Mouse (Mus musculus): ENCODE measurements around the gene Hoxd8.

The Hoxd8 gene

DNA sequence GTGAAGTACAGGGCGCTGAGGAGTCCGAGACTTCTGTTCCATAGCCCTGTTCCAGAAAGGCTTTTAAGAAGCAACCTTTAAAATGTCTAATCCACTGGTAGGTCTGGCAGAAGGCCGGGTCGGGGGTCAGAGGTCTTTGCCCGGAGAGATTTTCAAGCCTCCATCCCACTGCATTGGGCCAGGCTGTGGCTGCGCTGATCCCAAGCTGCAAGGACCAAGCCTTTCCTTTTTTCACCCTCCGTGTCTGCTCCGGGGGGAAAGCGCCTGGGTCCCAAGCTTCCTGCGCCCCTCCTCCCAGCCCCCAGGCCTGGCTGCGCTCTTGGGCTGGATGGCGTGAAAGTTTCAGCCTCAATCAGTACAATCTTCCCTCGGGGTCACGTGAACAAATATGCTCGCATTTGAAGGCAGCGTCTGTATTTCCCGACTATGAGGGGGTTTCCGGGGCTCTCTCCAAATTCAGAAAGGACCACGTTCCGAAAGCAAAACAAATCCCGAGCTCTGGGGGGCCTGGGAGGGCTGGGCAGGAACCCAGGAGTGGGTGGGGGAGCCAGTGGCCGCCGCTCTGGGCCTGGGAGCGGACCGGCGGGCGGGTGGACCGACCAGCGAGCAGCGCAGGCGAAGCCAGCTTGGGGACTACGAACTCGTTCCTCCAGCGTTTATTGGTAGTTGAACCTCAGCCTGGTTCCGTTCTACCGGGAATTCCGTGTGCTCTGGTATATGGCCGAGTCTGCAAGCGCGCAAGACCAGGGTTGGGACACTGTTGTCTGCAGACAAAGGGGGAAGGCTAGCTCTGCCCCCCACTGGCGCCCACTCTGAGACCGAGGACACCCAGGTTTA lies 31.7 kb downstream of the Hoxd8 start:
- DNase-seq (ENCODE audit: low spot score) = peak; percentile 67

DNA sequence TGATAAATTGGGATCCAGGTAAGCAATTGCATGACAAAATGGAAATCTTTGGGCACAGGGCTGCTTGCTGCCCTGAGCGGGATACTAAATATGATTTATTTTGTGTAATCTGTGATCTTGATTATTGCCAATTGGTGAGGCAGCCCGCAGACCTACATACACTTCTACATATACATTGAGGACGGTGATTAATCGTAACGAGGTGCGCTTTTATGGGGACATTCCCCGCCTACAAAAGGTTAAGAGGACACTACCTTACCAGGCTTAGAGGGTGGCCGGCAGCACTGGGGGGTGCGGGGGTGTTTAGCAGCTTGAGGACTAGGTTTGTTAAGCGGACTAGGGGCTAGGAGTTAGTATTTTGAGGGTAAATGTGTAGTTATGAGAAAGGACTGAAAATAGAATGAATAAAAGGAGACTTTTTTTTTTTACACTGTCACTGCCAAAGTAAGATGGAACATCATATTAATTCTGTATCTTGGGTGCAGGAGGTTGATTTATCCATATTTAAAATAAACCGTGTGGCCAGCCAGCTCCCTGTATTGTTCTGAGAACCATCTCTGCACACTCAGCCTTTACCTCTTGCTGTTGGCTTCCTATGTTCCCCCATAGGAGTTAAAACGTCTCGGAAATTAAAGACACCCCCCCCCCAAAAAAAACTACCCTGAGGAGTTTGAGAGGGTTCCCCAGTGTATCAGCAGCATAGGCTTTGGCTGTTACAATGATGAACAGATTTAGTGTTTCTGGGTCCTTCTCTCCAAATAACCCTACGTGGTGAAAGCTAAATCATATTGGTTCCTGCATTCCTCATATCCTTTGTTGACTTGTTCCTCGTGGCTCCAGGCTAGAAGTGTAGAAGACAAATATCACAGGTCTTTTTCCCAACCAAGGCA lies 32.5 kb downstream of the Hoxd8 start:
- peak; percentile 61 for DNase-seq (ENCODE audit: low spot score)

DNA sequence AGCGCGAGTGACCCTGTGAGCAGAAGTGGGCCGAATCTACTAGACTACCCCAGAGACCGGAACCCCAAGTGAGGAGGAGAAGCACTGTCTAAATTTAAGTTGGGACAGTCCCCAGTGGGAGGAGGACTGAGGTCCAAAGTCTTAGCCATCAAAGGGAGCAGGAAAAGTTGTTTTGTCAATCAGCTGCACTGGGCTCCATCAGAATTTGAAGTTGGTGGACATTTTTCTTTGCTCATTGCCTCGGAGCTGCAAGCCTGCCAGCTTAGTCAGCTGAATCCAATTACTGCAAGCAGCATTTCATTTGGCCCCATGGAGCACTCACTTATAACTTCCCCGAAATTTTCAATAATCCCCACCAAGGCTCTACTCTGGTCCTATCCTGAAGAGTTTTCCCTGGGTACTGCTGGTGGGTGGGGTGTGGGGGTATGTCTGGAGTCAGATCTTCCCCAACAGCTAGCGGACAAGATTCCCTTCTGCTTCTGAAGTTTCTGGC lies 33.2 kb downstream of the Hoxd8 start:
- peak; percentile 62 for DNase-seq (ENCODE audit: low spot score)

GRCm38 (mm10) chr2:74738623-74739475 lies 34.4 kb downstream of the Hoxd8 start:
- DNase-seq (ENCODE audit: low spot score) = peak; percentile 87

GRCm38 (mm10) chr2:74739476-74739800 lies 35.0 kb downstream of the Hoxd8 start:
- no peak for DNase-seq (ENCODE audit: low spot score)

GRCm38 (mm10) chr2:74739869-74740268 lies 35.5 kb downstream of the Hoxd8 start:
- peak; percentile 69 for DNase-seq (ENCODE audit: low spot score)

DNA sequence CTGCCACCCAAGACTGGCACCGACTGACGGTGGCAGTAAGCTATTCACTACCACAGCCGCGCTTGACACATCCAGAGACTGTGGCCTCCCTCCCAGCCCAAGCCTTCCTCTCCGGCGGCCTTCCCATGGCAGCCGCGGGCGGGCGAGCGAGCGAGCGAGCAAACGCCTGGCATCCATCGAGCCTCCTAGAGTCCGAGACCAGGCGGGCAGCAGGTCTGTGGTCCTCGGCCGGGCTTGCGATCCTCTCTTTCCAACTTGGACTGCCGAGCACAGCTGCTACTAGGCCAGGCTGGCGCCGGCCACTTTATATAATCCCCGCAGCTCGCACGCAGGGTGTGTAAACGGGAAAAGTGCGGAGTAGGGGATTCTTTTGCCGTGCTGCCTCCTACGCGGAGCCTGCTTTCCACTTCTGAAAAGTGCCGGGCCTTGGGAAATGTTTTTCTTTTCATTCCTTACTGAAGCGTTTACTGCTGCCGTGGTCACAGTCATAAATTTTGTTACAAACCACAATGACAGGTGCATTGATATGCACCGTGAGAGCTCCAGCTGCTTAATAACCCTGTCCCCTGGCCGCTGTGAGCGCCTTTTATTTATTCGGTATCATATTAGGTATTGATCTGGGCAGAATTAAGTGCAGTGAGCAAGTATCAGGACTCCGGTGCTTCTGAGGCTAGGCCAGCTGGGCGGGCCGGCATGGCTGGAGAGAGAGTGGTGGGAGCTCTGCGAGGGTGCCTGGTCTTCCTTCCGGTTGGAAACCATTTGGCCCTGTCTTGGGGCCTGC lies 36.1 kb downstream of the Hoxd8 start:
- DNase-seq (ENCODE audit: low spot score) = peak; percentile 72

DNA sequence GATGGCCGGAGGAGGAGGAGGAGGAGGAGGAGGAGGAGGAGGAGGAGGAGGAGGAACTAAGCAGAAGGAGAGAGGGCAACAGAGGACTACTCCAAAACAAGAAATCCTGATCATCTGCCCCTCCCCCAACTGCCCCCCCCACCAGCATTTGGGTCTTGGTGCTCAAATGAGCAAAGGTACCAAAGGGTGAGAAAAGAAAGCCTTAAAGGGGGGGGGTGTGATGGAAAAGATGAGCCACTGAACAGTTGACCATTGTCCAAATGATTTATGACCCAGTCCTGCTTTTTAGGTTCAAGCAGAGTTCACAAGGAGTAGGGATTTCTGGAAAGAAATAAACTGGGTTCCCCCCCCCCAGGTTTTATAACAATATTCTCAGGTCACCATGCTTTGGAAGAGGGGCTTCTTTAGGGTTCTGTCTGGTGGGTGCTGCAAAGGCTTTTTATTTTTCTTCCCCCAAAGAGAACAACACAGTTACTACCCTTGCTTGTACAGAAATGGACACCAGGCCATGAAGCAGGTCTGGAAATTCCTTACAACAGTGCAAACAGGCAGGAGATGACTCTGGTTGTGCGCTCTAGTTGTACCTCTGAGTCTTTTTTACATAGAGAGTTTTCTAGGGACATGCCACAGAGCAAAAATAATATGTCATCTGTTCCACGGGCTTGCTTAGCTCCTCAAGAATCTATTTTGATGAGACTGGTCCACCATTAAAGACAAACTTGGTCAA lies 37.0 kb downstream of the Hoxd8 start:
- peak; percentile 83 for DNase-seq (ENCODE audit: low spot score)

GRCm38 (mm10) chr2:74741979-74742277 lies 37.5 kb downstream of the Hoxd8 start:
- DNase-seq (ENCODE audit: low spot score) = peak; percentile 38

DNA sequence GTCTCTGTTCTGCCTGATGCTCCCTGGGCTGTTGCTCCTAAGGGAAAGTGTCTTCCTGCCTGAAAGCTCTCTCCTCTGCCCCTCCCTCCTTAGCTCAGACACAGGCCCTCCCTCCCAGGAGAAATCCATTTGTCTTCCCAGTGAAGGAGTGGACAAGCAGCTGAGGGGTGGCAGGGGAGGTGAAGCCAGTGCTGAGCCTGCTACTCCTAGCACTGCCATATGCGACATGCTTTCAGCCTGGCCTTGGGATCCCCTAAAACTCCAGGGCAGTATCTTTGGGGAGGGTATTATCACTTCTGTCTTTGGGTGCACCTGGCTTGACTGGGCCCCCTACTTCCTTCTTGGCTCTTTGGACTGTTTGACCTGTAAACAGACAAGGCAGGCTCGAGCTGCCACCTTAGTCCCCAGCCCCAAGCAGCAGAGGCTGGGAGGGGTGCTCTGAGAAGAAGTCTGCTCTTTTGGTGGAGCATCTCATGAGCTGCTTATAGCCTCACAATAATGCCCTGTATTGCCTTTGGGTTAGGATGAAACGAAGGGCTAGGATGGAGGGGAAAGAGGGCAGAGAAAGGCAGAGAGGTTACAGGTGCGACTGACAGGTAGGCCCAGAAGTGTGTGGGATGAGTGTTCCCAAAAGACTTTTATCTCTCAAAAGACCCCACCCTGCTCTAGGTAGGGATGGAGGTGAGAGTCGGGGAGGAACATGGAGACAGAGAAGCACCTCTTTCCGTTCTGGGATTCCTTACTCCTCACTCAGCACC lies 41.3 kb downstream of the Hoxd8 start:
- DNase-seq (ENCODE audit: low spot score) = peak; percentile 81

DNA sequence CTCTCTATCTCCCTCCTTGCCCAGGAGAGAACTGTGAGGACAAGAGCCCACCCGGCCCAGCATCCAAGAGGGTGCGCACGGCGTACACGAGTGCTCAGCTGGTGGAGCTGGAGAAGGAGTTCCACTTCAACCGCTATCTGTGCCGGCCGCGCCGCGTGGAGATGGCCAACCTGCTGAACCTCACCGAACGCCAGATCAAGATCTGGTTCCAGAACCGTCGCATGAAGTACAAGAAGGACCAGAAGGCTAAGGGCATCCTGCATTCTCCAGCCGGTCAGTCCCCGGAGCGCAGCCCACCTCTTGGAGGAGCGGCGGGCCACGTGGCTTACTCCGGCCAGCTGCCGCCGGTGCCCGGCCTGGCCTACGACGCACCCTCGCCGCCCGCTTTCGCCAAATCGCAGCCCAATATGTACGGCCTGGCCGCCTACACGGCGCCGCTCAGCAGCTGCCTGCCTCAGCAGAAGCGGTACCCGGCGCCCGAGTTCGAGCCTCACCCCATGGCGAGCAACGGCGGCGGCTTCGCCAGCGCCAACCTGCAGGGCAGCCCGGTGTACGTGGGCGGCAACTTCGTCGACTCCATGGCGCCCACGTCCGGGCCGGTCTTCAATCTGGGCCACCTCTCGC lies 42.0 kb downstream of the Hoxd8 start:
- peak; percentile 51 for DNase-seq (ENCODE audit: low spot score)

GRCm38 (mm10) chr2:74747006-74747405 lies 42.6 kb downstream of the Hoxd8 start:
- DNase-seq (ENCODE audit: low spot score) = no peak

DNA sequence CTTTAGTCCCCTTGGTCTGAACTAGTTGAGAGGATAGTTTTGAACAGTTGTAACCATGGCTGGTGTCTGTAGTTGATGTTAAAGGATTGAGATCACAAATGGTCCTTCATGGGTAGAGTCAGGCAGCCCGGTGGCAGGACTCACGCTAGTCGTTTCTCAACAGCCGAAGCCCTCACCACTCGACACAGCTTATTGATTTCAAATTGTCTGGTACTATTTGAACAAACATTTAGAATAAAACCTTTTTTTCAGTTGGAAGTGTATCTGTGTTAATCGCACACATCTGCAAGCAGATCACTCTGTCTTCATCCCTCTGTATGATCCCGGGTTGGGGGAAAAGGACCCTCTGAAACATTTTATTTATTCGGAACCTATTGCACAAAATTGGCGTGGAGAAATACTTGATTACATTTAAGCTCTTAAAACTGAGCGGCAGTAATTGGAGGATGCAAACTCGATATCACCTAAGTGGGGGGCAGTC lies 43.3 kb downstream of the Hoxd8 start:
- DNase-seq (ENCODE audit: low spot score) = peak; percentile 69

- peak; percentile 56 for DNase-seq (ENCODE audit: low spot score)
Observed at GRCm38 (mm10) chr2:74748436-74748995, 44.1 kb downstream of the Hoxd8 start.

DNA sequence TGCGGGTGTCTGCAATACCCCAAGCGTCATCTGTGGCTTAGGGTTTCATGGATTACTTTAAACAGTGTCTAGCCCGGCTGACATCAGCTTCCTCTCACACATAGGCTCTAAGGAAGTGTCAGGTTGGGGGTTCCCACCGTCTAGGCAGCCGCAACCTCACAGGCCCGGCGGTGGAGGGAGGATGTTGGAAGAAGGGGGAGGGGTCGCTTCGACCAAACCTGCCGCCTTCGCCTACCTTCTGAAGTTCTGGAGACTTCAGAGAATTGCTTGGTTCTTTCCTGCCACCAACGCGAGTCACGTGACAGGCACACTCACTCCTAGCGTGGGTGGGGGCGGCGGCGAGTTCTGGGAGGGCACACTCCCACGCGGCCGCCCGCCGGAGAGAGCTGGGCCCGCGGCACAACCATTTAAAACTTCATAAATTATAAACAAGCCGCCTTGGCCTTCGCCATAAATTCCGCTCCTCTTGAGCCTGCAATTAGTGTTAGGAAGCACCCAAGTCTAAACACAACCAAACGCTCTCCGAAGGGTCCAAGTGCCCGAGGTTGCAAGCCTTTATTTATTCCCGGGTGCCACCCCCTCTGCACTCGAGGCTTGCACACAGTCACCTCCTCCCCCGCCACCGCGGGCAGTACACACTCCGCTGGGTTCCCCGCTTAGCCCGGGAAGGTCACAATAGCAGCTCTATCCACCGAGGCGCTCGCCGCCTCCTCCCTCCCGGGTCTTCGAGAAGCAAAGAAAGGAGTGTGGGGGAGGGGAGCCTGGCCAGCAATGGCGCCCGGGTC lies 45.1 kb downstream of the Hoxd8 start:
- peak; percentile 92 for DNase-seq (ENCODE audit: low spot score)

GRCm38 (mm10) chr2:74750731-74751250 lies 46.4 kb downstream of the Hoxd8 start:
- peak; percentile 23 for DNase-seq (ENCODE audit: low spot score)

DNA sequence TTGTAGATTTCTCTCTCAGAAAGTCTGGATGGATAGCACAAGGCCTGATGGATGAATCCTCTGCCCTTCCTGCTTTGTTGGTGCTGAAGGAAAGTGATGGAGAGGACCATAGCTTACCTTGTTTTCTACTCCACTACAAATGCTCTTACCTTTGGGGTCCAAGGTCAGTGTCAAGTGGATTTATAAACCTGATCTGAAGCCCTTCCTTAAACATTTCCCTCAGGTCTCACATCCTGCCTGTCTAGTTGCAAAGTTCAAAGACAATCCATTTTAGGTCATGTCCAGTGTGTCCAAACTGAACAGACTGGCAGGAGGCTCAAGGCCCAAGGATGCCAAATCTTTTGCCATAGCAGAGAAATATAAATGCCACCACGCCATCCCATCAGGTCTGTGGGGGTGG lies 47.4 kb downstream of the Hoxd8 start:
- DNase-seq (ENCODE audit: low spot score) = peak; percentile 20

Data from embryo, embryonic 10.5 days (tissue).